In the genomic region with DNA sequence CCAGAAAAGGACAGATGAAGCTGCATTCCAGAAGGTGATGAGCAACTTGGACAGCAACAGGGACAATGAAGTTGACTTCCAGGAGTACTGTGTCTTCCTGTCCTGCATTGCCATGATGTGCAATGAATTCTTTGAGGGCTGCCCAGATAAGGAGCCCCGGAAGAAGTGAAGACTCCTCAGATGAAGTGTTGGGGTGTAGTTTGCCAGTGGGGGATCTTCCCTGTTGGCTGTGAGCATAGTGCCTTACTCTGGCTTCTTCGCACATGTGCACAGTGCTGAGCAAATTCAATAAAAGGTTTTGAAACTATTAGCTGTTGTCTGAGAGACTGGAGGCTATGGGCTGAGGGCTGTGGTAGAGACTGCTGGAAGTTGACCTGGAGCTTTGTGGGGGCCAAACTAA, we compare ENCODE assay signal across 21 mouse cellular contexts. TPM values are rescaled to one million over a fixed set of nuclear protein-coding genes. Genes with fewer than 3 reads are reported as not detected.
DNase-seq lines count a peak whose midpoint lies in the region; ATAC-seq and TF ChIP-seq lines count a peak whose summit lies in the region.
"Had no signal": no experiment of that assay in that cellular context is flagged by ENCODE, and none has a peak within 500 bp of the region (broad histone marks: within the 10 kb centered on the region; RNA-seq: fewer than 3 reads in every experiment).

No protein-coding gene starts in this region.

- peak overlapping the region; percentile 31 for H3ac ChIP-seq in C2C12 (ENCODE audit: control insufficient read depth, insufficient read length, low read depth)

- H3K9me3 ChIP-seq in kidney, embryonic 15.5 days (replicated peaks) = no peaks in the 10 kb centered on the region
- H3K9me3 ChIP-seq in embryonic facial prominence, embryonic 14.5 days (ENCODE audit: control insufficient read depth, low read length) = no peaks in the 10 kb centered on the region
- H3K9me3 ChIP-seq in limb, embryonic 14.5 days (ENCODE audit: control insufficient read depth, low read length) = no peaks in the 10 kb centered on the region
- H3K9me3 ChIP-seq in hindbrain, embryonic 14.5 days (ENCODE audit: control insufficient read depth, low read length) = no peaks in the 10 kb centered on the region
- H3K9me3 ChIP-seq: G1E; midbrain, embryonic 12.5 days had no signal

- peaks cover 27% of the 10 kb centered on the region for H3K4me1 ChIP-seq in kidney, embryonic 15.5 days
- peaks cover 37% of the 10 kb centered on the region for H3K4me1 ChIP-seq in embryonic facial prominence, embryonic 14.5 days (ENCODE audit: control insufficient read depth, insufficient read depth, low read length)
- peaks cover 39% of the 10 kb centered on the region for H3K4me1 ChIP-seq in limb, embryonic 14.5 days (ENCODE audit: control insufficient read depth, insufficient read depth, low read length)
- 0 out of 2 replicates have a peak, but pooled peaks cover 5% of the 10 kb centered on the region for H3K4me1 ChIP-seq in hindbrain, embryonic 14.5 days (replicated peaks; ENCODE audit: control insufficient read depth, insufficient read depth, low read length)

- no peak overlapping the region for H3K4me3 ChIP-seq in kidney, embryonic 15.5 days (replicated peaks)
- H3K4me3 ChIP-seq in C2C12 (ENCODE audit: insufficient read depth, poor library complexity, severe bottlenecking) = peak overlapping the region; percentile 44
- H3K4me3 ChIP-seq in embryonic facial prominence, embryonic 14.5 days (ENCODE audit: low read depth, low read length) = no peak overlapping the region
- no peak overlapping the region for H3K4me3 ChIP-seq in limb, embryonic 14.5 days (replicated peaks; ENCODE audit: low read length)
- no peak overlapping the region for H3K4me3 ChIP-seq in hindbrain, embryonic 14.5 days (replicated peaks; ENCODE audit: low read length)
- H3K4me3 ChIP-seq: midbrain, embryonic 12.5 days had no signal

- peaks cover 33% of the 10 kb centered on the region for H3K79me3 ChIP-seq in C2C12 (ENCODE audit: low read depth)

- H3K27me3 ChIP-seq in kidney, embryonic 15.5 days = no peaks in the 10 kb centered on the region
- H3K27me3 ChIP-seq in C2C12 (ENCODE audit: control insufficient read depth, insufficient read depth, insufficient read length) = no peaks in the 10 kb centered on the region
- no peaks in the 10 kb centered on the region for H3K27me3 ChIP-seq in embryonic facial prominence, embryonic 14.5 days (replicated peaks; ENCODE audit: control insufficient read depth, insufficient read depth, low read length)
- no peaks in the 10 kb centered on the region for H3K27me3 ChIP-seq in limb, embryonic 14.5 days (ENCODE audit: control insufficient read depth, insufficient read depth, low read length)
- H3K27me3 ChIP-seq in hindbrain, embryonic 14.5 days (ENCODE audit: control insufficient read depth, insufficient read depth, low read length) = no peaks in the 10 kb centered on the region
- H3K27me3 ChIP-seq: midbrain, embryonic 12.5 days had no signal

- no peak overlapping the region for H3K4me2 ChIP-seq in kidney, embryonic 15.5 days
- H3K4me2 ChIP-seq in embryonic facial prominence, embryonic 14.5 days (ENCODE audit: low read depth, low read length) = no peak overlapping the region
- 0 out of 2 replicates have a peak overlapping the region, but pooled peaks have one; percentile 3 for H3K4me2 ChIP-seq in limb, embryonic 14.5 days (replicated peaks; ENCODE audit: low read depth, low read length, severe bottlenecking)
- no peak overlapping the region for H3K4me2 ChIP-seq in hindbrain, embryonic 14.5 days (replicated peaks)
- H3K4me2 ChIP-seq: midbrain, embryonic 12.5 days had no signal

- DNase-seq in kidney, adult 8-10 months = no peak
- DNase-seq in embryonic facial prominence, embryonic 14.5 days (ENCODE audit: low spot score) = no peak
- DNase-seq in limb, embryonic 14.5 days (ENCODE audit: low spot score) = no peak
- DNase-seq in cerebellum, postnatal 36 days = no peak
- no peak for DNase-seq in hindbrain, embryonic 14.5 days (ENCODE audit: low spot score)
- DNase-seq: cerebellum, postnatal 25 days; gastrocnemius, postnatal 14 days; kidney, postnatal 25 days; lung, postnatal 14 days had no signal

- H3K36me3 ChIP-seq in kidney, embryonic 15.5 days = no peaks in the 10 kb centered on the region
- H3K36me3 ChIP-seq in C2C12 (ENCODE audit: control insufficient read depth, insufficient read depth) = peaks cover 23% of the 10 kb centered on the region
- H3K36me3 ChIP-seq in embryonic facial prominence, embryonic 14.5 days (ENCODE audit: control insufficient read depth, insufficient read depth, low read length) = no peaks in the 10 kb centered on the region
- H3K36me3 ChIP-seq in limb, embryonic 14.5 days (ENCODE audit: control insufficient read depth, insufficient read depth, low read length) = no peaks in the 10 kb centered on the region
- H3K36me3 ChIP-seq in hindbrain, embryonic 14.5 days (replicated peaks; ENCODE audit: control insufficient read depth, insufficient read depth) = no peaks in the 10 kb centered on the region
- H3K36me3 ChIP-seq: G1E; midbrain, embryonic 12.5 days had no signal

- H3K27ac ChIP-seq in kidney, embryonic 15.5 days = peak overlapping the region; percentile 76
- peak overlapping the region; percentile 82 for H3K27ac ChIP-seq in embryonic facial prominence, embryonic 14.5 days (replicated peaks; ENCODE audit: low read depth, low read length)
- peak overlapping the region; percentile 84 for H3K27ac ChIP-seq in limb, embryonic 14.5 days (replicated peaks; ENCODE audit: low read depth, low read length)
- H3K27ac ChIP-seq in hindbrain, embryonic 14.5 days = no peak overlapping the region
- H3K27ac ChIP-seq: midbrain, embryonic 12.5 days had no signal

- H3K79me2 ChIP-seq in C2C12 (ENCODE audit: control insufficient read depth, insufficient read depth) = peaks cover 51% of the 10 kb centered on the region

- 83% methylated on average over 2 of the region's 2 CpGs for WGBS in kidney, embryonic 15.5 days
- 56% methylated on average over 2 of the region's 2 CpGs for WGBS in embryonic facial prominence, embryonic 14.5 days
- whole genome bisulfite sequencing in limb, embryonic 14.5 days = 58% methylated on average over 2 of the region's 2 CpGs
- 96% methylated on average over 2 of the region's 2 CpGs for WGBS in hindbrain, embryonic 14.5 days

- ATAC-seq in kidney, embryonic 15.5 days (replicated peaks; ENCODE audit: low FRiP score) = no peak
- ATAC-seq in embryonic facial prominence, embryonic 14.5 days (ENCODE audit: low read depth) = peak; percentile 9; the same call in 1 of the 2 replicates
- 0 out of 2 replicates have a peak, but pooled peaks have one; percentile 28 for ATAC-seq in limb, embryonic 14.5 days (ENCODE audit: low FRiP score, low read depth)
- ATAC-seq in megakaryocyte, adult 5-6 weeks (ENCODE audit: poor library complexity, severe bottlenecking) = no peak
- no peak for ATAC-seq in hindbrain, embryonic 14.5 days (ENCODE audit: low FRiP score)
- ATAC-seq: hindbrain, embryonic 16.5 days had no signal

- no peak overlapping the region for H3K9ac ChIP-seq in kidney, embryonic 15.5 days
- H3K9ac ChIP-seq in embryonic facial prominence, embryonic 14.5 days (ENCODE audit: low read depth, low read length) = no peak overlapping the region
- H3K9ac ChIP-seq in limb, embryonic 14.5 days (ENCODE audit: low read depth, low read length, severe bottlenecking) = no peak overlapping the region
- no peak overlapping the region for H3K9ac ChIP-seq in hindbrain, embryonic 14.5 days
- H3K9ac ChIP-seq: midbrain, embryonic 12.5 days had no signal

- no peak for TF ChIP-seq POLR2A in limb, embryonic 14.5 days (IDR thresholded peaks at IDR 0.05; ENCODE audit: borderline replicate concordance, extremely low read depth, insufficient read depth, insufficient read length)

- TF ChIP-seq CTCF in C2C12 (IDR thresholded peaks at IDR 0.05; ENCODE audit: control insufficient read depth, insufficient read depth, insufficient read length) = no peak

RNA-seq across cellular contexts. Expression of gene S100a4, which starts 2.2 kb away (rescaled TPM):
- polyA plus RNA-seq in kidney, embryonic 15.5 days (2015; fragmentation: Nextera tagmentation; extraction: Ambion mirVana) = 4.2 and 6.4 TPM in 2 replicates
- polyA plus RNA-seq in C2C12 (2012; fragmentation: generic; extraction: Trizol) = 11,980 TPM
- polyA plus RNA-seq in embryonic facial prominence, embryonic 14.5 days (2014; fragmentation: Nextera tagmentation; extraction: Ambion mirVana) = 16.8 and 22.9 TPM in 2 replicates
- 18.0 and 26.2 TPM in 2 replicates for polyA plus RNA-seq in limb, embryonic 14.5 days (2012; rRNA removed)
- polyA plus RNA-seq in limb, embryonic 14.5 days (2014; fragmentation: Nextera tagmentation; extraction: Ambion mirVana) = 17.9 and 18.0 TPM in 2 replicates
- 2,878 and 2,936 TPM in 2 replicates for total RNA-seq in megakaryocyte, adult 5-6 weeks (2015)
- 3,102 and 3,469 TPM in 2 replicates for total RNA-seq in megakaryocyte, adult 5-6 weeks (2017)
- polyA plus RNA-seq in hindbrain, embryonic 14.5 days (2014; fragmentation: Nextera tagmentation; extraction: Ambion mirVana) = 1.2 and 1.6 TPM in 2 replicates
- total RNA-seq: G1E had no signal
- polyA plus RNA-seq: G1E had no signal

RNA-seq across cellular contexts. Expression of gene S100a5, which starts 2.6 kb away (rescaled TPM):
- polyA plus RNA-seq in kidney, embryonic 15.5 days (2015; fragmentation: Nextera tagmentation; extraction: Ambion mirVana) = 0.46 TPM in 1 of 2 replicates, not detected in the other
- 0.43 TPM for polyA plus RNA-seq in C2C12 (2012; fragmentation: generic; extraction: Trizol)
- polyA plus RNA-seq in embryonic facial prominence, embryonic 14.5 days (2014; fragmentation: Nextera tagmentation; extraction: Ambion mirVana) = 1.6 TPM in 1 of 2 replicates, not detected in the other
- not detected in 2 replicates for polyA plus RNA-seq in limb, embryonic 14.5 days (2012; rRNA removed)
- polyA plus RNA-seq in limb, embryonic 14.5 days (2014; fragmentation: Nextera tagmentation; extraction: Ambion mirVana) = not detected in 2 replicates
- not detected in 2 replicates for total RNA-seq in megakaryocyte, adult 5-6 weeks (2015)
- 3.4 TPM in 1 of 2 replicates, not detected in the other for total RNA-seq in megakaryocyte, adult 5-6 weeks (2017)
- not detected in 2 replicates for polyA plus RNA-seq in hindbrain, embryonic 14.5 days (2014; fragmentation: Nextera tagmentation; extraction: Ambion mirVana)
- total RNA-seq: adrenal gland, adult 18-20 months; G1E; gastrocnemius, postnatal 14 days; heart, postnatal 14 days; layer of hippocampus, postnatal 14 days; liver, adult 2 months had no signal
- polyA plus RNA-seq: forebrain, embryonic 16.5 days; G1E; hindbrain, embryonic 16.5 days; liver, adult 2 months; midbrain, embryonic 12.5 days; spleen, adult 2 months had no signal

RNA-seq across cellular contexts. Expression of gene Gm42674, which starts 4.0 kb away (rescaled TPM):
- polyA plus RNA-seq in kidney, embryonic 15.5 days (2015; fragmentation: Nextera tagmentation; extraction: Ambion mirVana) = not detected in 2 replicates
- polyA plus RNA-seq in C2C12 (2012; fragmentation: generic; extraction: Trizol) = 1.5 TPM
- not detected in 2 replicates for polyA plus RNA-seq in embryonic facial prominence, embryonic 14.5 days (2014; fragmentation: Nextera tagmentation; extraction: Ambion mirVana)
- not detected in 2 replicates for polyA plus RNA-seq in limb, embryonic 14.5 days (2012; rRNA removed)
- not detected in 2 replicates for polyA plus RNA-seq in limb, embryonic 14.5 days (2014; fragmentation: Nextera tagmentation; extraction: Ambion mirVana)
- total RNA-seq in megakaryocyte, adult 5-6 weeks (2015) = not detected in 2 replicates
- 2.9 and 5.7 TPM in 2 replicates for total RNA-seq in megakaryocyte, adult 5-6 weeks (2017)
- polyA plus RNA-seq in hindbrain, embryonic 14.5 days (2014; fragmentation: Nextera tagmentation; extraction: Ambion mirVana) = not detected in 2 replicates
- total RNA-seq: adrenal gland, adult 18-20 months; G1E; gastrocnemius, postnatal 14 days; heart, postnatal 14 days; layer of hippocampus, postnatal 14 days; liver, adult 2 months had no signal
- polyA plus RNA-seq: forebrain, embryonic 16.5 days; G1E; liver, adult 2 months; midbrain, embryonic 12.5 days; spleen, adult 2 months had no signal

RNA-seq across cellular contexts. Expression of gene S100a6, which starts 6.9 kb away (rescaled TPM):
- polyA plus RNA-seq in kidney, embryonic 15.5 days (2015; fragmentation: Nextera tagmentation; extraction: Ambion mirVana) = 168 and 169 TPM in 2 replicates
- polyA plus RNA-seq in C2C12 (2012; fragmentation: generic; extraction: Trizol) = 4,076 TPM
- 190 and 334 TPM in 2 replicates for polyA plus RNA-seq in embryonic facial prominence, embryonic 14.5 days (2014; fragmentation: Nextera tagmentation; extraction: Ambion mirVana)
- polyA plus RNA-seq in limb, embryonic 14.5 days (2012; rRNA removed) = 92.4 and 108 TPM in 2 replicates
- 203 and 233 TPM in 2 replicates for polyA plus RNA-seq in limb, embryonic 14.5 days (2014; fragmentation: Nextera tagmentation; extraction: Ambion mirVana)
- 2,141 and 2,313 TPM in 2 replicates for total RNA-seq in megakaryocyte, adult 5-6 weeks (2015)
- 1,043 and 1,047 TPM in 2 replicates for total RNA-seq in megakaryocyte, adult 5-6 weeks (2017)
- 35.0 and 46.9 TPM in 2 replicates for polyA plus RNA-seq in hindbrain, embryonic 14.5 days (2014; fragmentation: Nextera tagmentation; extraction: Ambion mirVana)
- total RNA-seq: G1E had no signal
- polyA plus RNA-seq: G1E had no signal

RNA-seq across cellular contexts. Expression of gene S100a2, which starts 15.7 kb away (rescaled TPM):
- not detected in 2 replicates for polyA plus RNA-seq in kidney, embryonic 15.5 days (2015; fragmentation: Nextera tagmentation; extraction: Ambion mirVana)
- not detected for polyA plus RNA-seq in C2C12 (2012; fragmentation: generic; extraction: Trizol)
- not detected in 2 replicates for polyA plus RNA-seq in embryonic facial prominence, embryonic 14.5 days (2014; fragmentation: Nextera tagmentation; extraction: Ambion mirVana)
- polyA plus RNA-seq in limb, embryonic 14.5 days (2012; rRNA removed) = not detected in 2 replicates
- not detected in 2 replicates for polyA plus RNA-seq in limb, embryonic 14.5 days (2014; fragmentation: Nextera tagmentation; extraction: Ambion mirVana)
- total RNA-seq in megakaryocyte, adult 5-6 weeks (2015) = not detected in 2 replicates
- not detected in 2 replicates for total RNA-seq in megakaryocyte, adult 5-6 weeks (2017)
- not detected in 2 replicates for polyA plus RNA-seq in hindbrain, embryonic 14.5 days (2014; fragmentation: Nextera tagmentation; extraction: Ambion mirVana)
- total RNA-seq: adrenal gland, adult 18-20 months; G1E; gastrocnemius, postnatal 14 days; heart, postnatal 14 days; layer of hippocampus, postnatal 14 days; liver, adult 2 months had no signal
- polyA plus RNA-seq: forebrain, embryonic 16.5 days; G1E; hindbrain, embryonic 16.5 days; liver, adult 2 months; midbrain, embryonic 12.5 days; spleen, adult 2 months had no signal

Comparison
In these comparisons a context has a peak if more than half of its experiments do, and no peak if none do; other contexts are left out.
1. ATAC-seq: peak in embryonic facial prominence, embryonic 14.5 days (single experiment) and limb, embryonic 14.5 days (single experiment); none in kidney, embryonic 15.5 days (single experiment), megakaryocyte, adult 5-6 weeks (single experiment) and hindbrain, embryonic 14.5 days (single experiment).
2. RNA of gene S100a4, which starts 2.2 kb away (polyA plus RNA-seq): 11,980 TPM in C2C12 (single experiment); 17.9 to 26.2 TPM in limb, embryonic 14.5 days, 16.8 to 22.9 TPM in embryonic facial prominence, embryonic 14.5 days, 4.2 to 6.4 TPM in kidney, embryonic 15.5 days and 1.2 to 1.6 TPM in hindbrain, embryonic 14.5 days; every median in the first group is over 100 times any median in the second.